Mouse (Mus musculus) CH12.LX (cell line): Measurements from ENCODE around the gene Rpl41. TPM values are rescaled to one million over a fixed set of nuclear protein-coding genes. Genes with fewer than 3 reads are reported as not detected.

Experiments
- DNase-seq: peaks from one replicate; pipeline ENCODE4 v3.0.0-alpha.2; 2013; ENCODE audit errors: extremely low read depth
- H3K27ac ChIP-seq: 2 replicates; pipeline ENCODE4 v1.5.1; 2012; ENCODE audit warnings: low read depth, mild to moderate bottlenecking, control low read depth, moderate library complexity; ENCODE audit not compliant: insufficient read depth
- H3K27me3 ChIP-seq: replicated peaks from 2 replicates; pipeline ENCODE3; 2012; ENCODE audit warnings: inconsistent platforms
- H3K36me3 ChIP-seq, 2 experiments: replicated peaks in 1 of 2; 2 replicates each; pipeline versions ENCODE3 to v1.6.1; 2012; ENCODE audit warnings: inconsistent platforms in 1 of 2, low read length in 1 of 2, mild to moderate bottlenecking in 1 of 2, mixed read lengths in 1 of 2, moderate library complexity in 1 of 2; ENCODE audit not compliant: control insufficient read depth in 1 of 2, insufficient read depth in 1 of 2
- H3K4me1 ChIP-seq, 2 experiments: 2 replicates each; pipeline ENCODE4 v1.6.1; 2012; ENCODE audit warnings: inconsistent platforms in 1 of 2, moderate library complexity in 1 of 2; ENCODE audit not compliant: insufficient read depth in 2 of 2, control insufficient read depth in 1 of 2
- H3K4me2 ChIP-seq: 2 replicates; pipeline ENCODE4 v1.6.1; 2012; ENCODE audit warnings: low read depth, mild to moderate bottlenecking, control low read depth; ENCODE audit not compliant: poor library complexity, insufficient read depth, severe bottlenecking
- H3K4me3 ChIP-seq, 3 experiments: fragments of 150-350 bp in 1 of 3; sonication (generic) in 1 of 3; replicated peaks in 1 of 3; 2 replicates each; pipeline versions ENCODE3 to v1.5.1; 2011 to 2012; ENCODE audit warnings: low read depth in 2 of 3, low read length in 2 of 3, mild to moderate bottlenecking in 2 of 3, moderate library complexity in 2 of 3, control low read depth in 1 of 3, improper control_type of control experiment in 1 of 3, inconsistent platforms in 1 of 3, mixed read lengths in 1 of 3; ENCODE audit not compliant: poor library complexity in 1 of 3
- H3K79me2 ChIP-seq: replicated peaks from 2 replicates; pipeline ENCODE4 v1.6.1; 2012; ENCODE audit warnings: mild to moderate bottlenecking, moderate library complexity; ENCODE audit not compliant: control insufficient read depth, poor library complexity, insufficient read depth, severe bottlenecking; ENCODE audit errors: extremely low read depth
- H3K9ac ChIP-seq: 2 replicates; pipeline ENCODE4 v1.6.1; 2012; ENCODE audit warnings: low read depth, mild to moderate bottlenecking, control low read depth, moderate library complexity; ENCODE audit not compliant: insufficient read depth
- H3K9me3 ChIP-seq: replicated peaks from 2 replicates; pipeline ENCODE3; 2012; ENCODE audit warnings: low read length, inconsistent platforms, mixed read lengths
- BHLHE40 ChIP-seq: IDR thresholded peaks from 2 replicates; pipeline ENCODE4 v1.6.1; 2011; ENCODE audit warnings: mild to moderate bottlenecking, low read depth, low read length, improper control_type of control experiment
- CHD1 ChIP-seq: IDR thresholded peaks from 2 replicates; pipeline ENCODE4 v1.6.1; 2012; ENCODE audit warnings: low read depth, low read length, improper control_type of control experiment, inconsistent platforms
- CHD2 ChIP-seq: IDR thresholded peaks from 2 replicates; pipeline ENCODE4 v1.6.1; 2011; ENCODE audit warnings: low read length, improper control_type of control experiment
- CTCF ChIP-seq, 2 experiments: IDR thresholded peaks in 1 of 2; conservative IDR thresholded peaks in 1 of 2; 2 replicates each; pipeline ENCODE4 v1.5.1; 2011 to 2012; ENCODE audit warnings: low read depth in 2 of 2, low read length in 2 of 2, improper control_type of control experiment in 1 of 2, inconsistent platforms in 1 of 2, mild to moderate bottlenecking in 1 of 2, moderate library complexity in 1 of 2
- ELF1 ChIP-seq: IDR thresholded peaks from 2 replicates; pipeline ENCODE4 v1.6.1; 2014; ENCODE audit warnings: low read depth, mild to moderate bottlenecking, inconsistent platforms, low read length, improper control_type of control experiment
- EP300 ChIP-seq: IDR thresholded peaks from 2 replicates; pipeline ENCODE4 v1.6.1; 2011; ENCODE audit warnings: low read length, improper control_type of control experiment
- GABPA ChIP-seq: IDR thresholded peaks from 2 replicates; pipeline ENCODE4 v1.6.1; 2012; ENCODE audit warnings: low read depth, low read length, improper control_type of control experiment, inconsistent platforms; ENCODE audit not compliant: insufficient replicate concordance
- JUN ChIP-seq: IDR thresholded peaks from 2 replicates; pipeline ENCODE4 v1.6.1; 2011; ENCODE audit warnings: low read depth, mild to moderate bottlenecking, low read length, improper control_type of control experiment, moderate library complexity; ENCODE audit not compliant: insufficient read depth
- MAZ ChIP-seq: IDR thresholded peaks from 2 replicates; pipeline ENCODE4 v1.6.1; 2012; ENCODE audit warnings: low read depth, mild to moderate bottlenecking, inconsistent platforms, low read length, improper control_type of control experiment, moderate library complexity
- MEF2A ChIP-seq: IDR thresholded peaks from 2 replicates; pipeline ENCODE4 v1.6.1; 2014; ENCODE audit warnings: low read depth, mild to moderate bottlenecking, inconsistent platforms, low read length, improper control_type of control experiment, borderline replicate concordance
- MXI1 ChIP-seq: IDR thresholded peaks from 2 replicates; pipeline ENCODE4 v1.6.1; 2011; ENCODE audit warnings: mild to moderate bottlenecking, low read depth, low read length, improper control_type of control experiment
- NRF1 ChIP-seq: IDR thresholded peaks from 2 replicates; pipeline ENCODE4 v1.6.1; 2014; ENCODE audit warnings: low read depth, mild to moderate bottlenecking, inconsistent platforms, low read length, improper control_type of control experiment, moderate library complexity
- PAX5 ChIP-seq: IDR thresholded peaks from 2 replicates; pipeline ENCODE4 v1.6.1; 2012; ENCODE audit warnings: low read length, inconsistent platforms, mixed read lengths
- POLR2A ChIP-seq: IDR thresholded peaks from 2 replicates; pipeline ENCODE4 v1.6.1; 2011; ENCODE audit warnings: low read depth, mild to moderate bottlenecking, improper control_type of control experiment, low read length
- POLR2AphosphoS2 ChIP-seq: IDR thresholded peaks from 2 replicates; pipeline ENCODE4 v1.6.1; 2011; ENCODE audit warnings: low read depth, low read length, improper control_type of control experiment
- RAD21 ChIP-seq: IDR thresholded peaks from 2 replicates; pipeline ENCODE4 v1.6.1; 2011; ENCODE audit warnings: low read depth, mild to moderate bottlenecking, low read length, improper control_type of control experiment, moderate library complexity
- SIN3A ChIP-seq: IDR thresholded peaks from 2 replicates; pipeline ENCODE4 v1.6.1; 2012; ENCODE audit warnings: low read length, improper control_type of control experiment, inconsistent platforms
- SMC3 ChIP-seq: IDR thresholded peaks from 2 replicates; pipeline ENCODE4 v1.6.1; 2011; ENCODE audit warnings: low read depth, low read length, improper control_type of control experiment
- TBP ChIP-seq: conservative IDR thresholded peaks from 2 replicates; pipeline ENCODE4 v1.6.1; 2011; ENCODE audit warnings: low read depth, low read length, improper control_type of control experiment
- TCF12 ChIP-seq: IDR thresholded peaks from 2 replicates; pipeline ENCODE4 v1.6.1; 2014; ENCODE audit warnings: low read depth, mild to moderate bottlenecking, inconsistent platforms, low read length, improper control_type of control experiment
- UBTF ChIP-seq: IDR thresholded peaks from 2 replicates; pipeline ENCODE4 v1.6.1; 2012; ENCODE audit warnings: low read depth, mild to moderate bottlenecking, inconsistent platforms, low read length, improper control_type of control experiment, moderate library complexity
- USF2 ChIP-seq: conservative IDR thresholded peaks from 2 replicates; pipeline ENCODE4 v1.6.1; 2011; ENCODE audit warnings: low read depth, low read length, improper control_type of control experiment
- ZC3H11A ChIP-seq: IDR thresholded peaks from 2 replicates; pipeline ENCODE4 v1.6.1; 2012; ENCODE audit warnings: low read depth, mild to moderate bottlenecking, inconsistent platforms, low read length, improper control_type of control experiment
- ZNF384 ChIP-seq: IDR thresholded peaks from 2 replicates; pipeline ENCODE4 v1.6.1; 2012; ENCODE audit warnings: low read depth, low read length, improper control_type of control experiment, inconsistent platforms
- dilution Hi-C: fragments of 300-500 bp; cut with MboI; formaldehyde crosslinking; loops from 2 replicates; pipeline ENCODE4 v1.14.3; 2020; ENCODE audit warnings: low sequenced_read_pairs; ENCODE audit not compliant: extremely low pct_unique_long_range_greater_than_20kb, extremely low pct_ligation_motif_present
- in situ Hi-C: fragments of 300-500 bp; cut with MboI; formaldehyde crosslinking; loops from 3 replicates; pipeline ENCODE4 v1.14.3; 2019; ENCODE audit warnings: low sequenced_read_pairs, low pct_ligation_motif_present, low pct_unique_long_range_greater_than_20kb, mixed read lengths
- polyA plus RNA-seq: library from polyadenylated mRNA; unstranded; fragments of >175 nt; gene quantifications from 2 replicates; pipeline ENCODE4 v1.2.1, GENCODE M21; 2012; ENCODE audit warnings: low read depth; ENCODE audit not compliant: insufficient read length
- total RNA-seq, 2 experiments: library from RNA; depleted of rRNA; stranded (reverse); fragments of 300-350 nt in 1 of 2; fragments of >200 nt in 1 of 2; gene quantifications; 2 replicates each; pipeline ENCODE4 v1.2.3; 2012 to 2014

Gene Rpl41
- total and polyA plus RNA-seq, 3 experiments, result 2,709 to 8,549 (median 8,065) TPM

DNA sequence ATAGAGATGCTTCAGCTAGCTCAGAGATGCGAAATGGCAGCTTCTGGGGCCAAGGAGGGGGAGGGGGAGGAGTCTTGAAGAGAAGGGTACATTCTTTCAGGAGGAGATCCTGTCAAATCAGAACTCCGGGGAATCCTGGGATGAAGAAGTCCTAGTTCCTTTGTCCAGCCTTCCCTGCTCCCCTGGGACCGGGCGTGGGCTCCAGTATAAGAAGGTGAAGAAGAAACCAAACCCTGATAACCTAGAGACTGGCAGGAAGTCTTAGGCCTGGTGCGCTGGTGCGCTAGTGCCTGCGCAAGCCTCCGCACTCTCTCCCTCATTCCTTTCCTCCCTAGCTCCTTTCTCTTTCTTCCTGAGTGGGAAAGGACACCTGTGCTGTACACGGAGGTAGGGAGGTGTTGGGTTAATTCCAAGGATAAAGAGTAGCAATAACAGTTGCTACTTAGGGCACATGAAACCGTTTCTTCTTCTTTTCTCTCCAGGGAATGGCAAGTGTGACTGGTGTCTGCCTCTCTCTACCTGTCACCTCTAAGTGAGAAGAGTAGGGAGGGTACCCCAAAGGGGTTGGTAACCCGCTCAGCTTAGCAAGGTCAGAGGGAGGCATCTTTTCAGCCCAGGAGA lies 24.9 kb downstream of the Rpl41 start:
- Histone ChIP-seq H3K9ac (peak overlapping the region; percentile 71), H3K4me3 (peak overlapping the region; percentile 86 to 92 (median 86)), H3K27ac (peak overlapping the region; percentile 51; the same call in 1 of the 2 replicates), H3K9me3 (no peaks in the 10 kb centered on the region), H3K4me2 (peak overlapping the region; percentile 29), H3K79me2 (no peaks in the 10 kb centered on the region), H3K36me3 (peaks cover 31 to 38% of the 10 kb centered on the region in 2 experiments), H3K4me1 (peaks cover 0 to 21% of the 10 kb centered on the region in 2 experiments; a peak in 2 of 4 replicates), H3K27me3 (no peaks in the 10 kb centered on the region)
- dilution Hi-C loops (no loop called here), in situ Hi-C loops (no loop called here)
- no peak for DNase-seq
- TF ChIP-seq RAD21 (no peak), BHLHE40 (0 out of 2 replicates have a peak, but pooled peaks have one; percentile 7)

DNA sequence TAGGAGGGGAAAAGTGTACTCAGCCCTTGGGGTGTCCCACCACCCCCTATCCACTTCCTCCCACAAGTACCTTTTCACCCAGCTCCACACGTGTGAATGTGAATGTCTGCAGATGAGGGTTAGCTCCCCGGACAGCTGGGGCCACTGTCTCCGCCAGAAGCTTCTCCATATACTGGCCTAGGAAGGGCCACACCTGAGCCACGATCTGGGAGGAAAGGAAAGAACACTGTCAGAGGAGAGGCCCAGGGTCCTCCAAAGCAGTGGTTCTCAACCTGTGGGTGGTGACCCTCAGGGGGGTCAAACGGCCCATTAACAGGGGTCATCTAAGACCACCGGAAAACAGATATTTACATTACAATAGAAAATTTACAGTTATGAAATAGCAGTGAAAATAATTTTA lies 26.8 kb downstream of the Rpl41 start:
- Histone ChIP-seq H3K27me3 (no peaks in the 10 kb centered on the region), H3K4me1 (peaks cover 0 to 14% of the 10 kb centered on the region in 2 experiments; a peak in 2 of 4 replicates)

DNA sequence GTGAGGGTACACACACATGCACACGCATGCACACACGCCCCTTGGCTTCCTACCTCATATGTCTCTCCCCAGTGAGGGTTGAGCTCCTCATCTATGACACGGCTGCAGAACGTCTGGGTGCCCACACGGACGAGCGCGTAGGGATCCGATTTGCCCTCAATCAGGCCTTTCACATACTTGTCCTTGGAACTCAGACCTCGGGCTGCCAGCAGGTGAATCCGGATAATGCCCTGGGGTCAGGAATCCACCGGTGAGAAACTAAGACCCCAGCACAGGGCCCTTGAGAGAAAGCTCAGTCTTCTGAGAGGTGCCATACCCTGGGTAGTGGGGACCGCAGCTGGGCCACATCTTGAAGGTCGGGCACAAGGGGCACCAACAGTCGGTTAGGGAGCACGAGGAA lies 28.5 kb downstream of the Rpl41 start:
- Histone ChIP-seq H3K4me1 (peaks cover 0 to 9% of the 10 kb centered on the region in 2 experiments; a peak in 2 of 4 replicates), H3K36me3 (peaks cover 62 to 70% of the 10 kb centered on the region in 2 experiments), H3K27me3 (no peaks in the 10 kb centered on the region), H3K4me3 (no peak overlapping the region), H3K9ac (no peak overlapping the region), H3K9me3 (no peaks in the 10 kb centered on the region), H3K79me2 (no peaks in the 10 kb centered on the region), H3K4me2 (no peak overlapping the region), H3K27ac (no peak overlapping the region)
- no peak for DNase-seq
- dilution Hi-C loops, result no loop called here
- in situ Hi-C loops, result no loop called here
- TF ChIP-seq UBTF (no peak), SIN3A (no peak), BHLHE40 (no peak), POLR2A (no peak), SMC3 (no peak), ZNF384 (no peak), TCF12 (no peak), EP300 (no peak), CTCF (conservative IDR thresholded peaks at IDR 0.05 in 1 of 2, IDR thresholded peaks at IDR 0.05 in 1 of 2; ENCODE audit: low read depth in 2 of 2, low read length in 2 of 2) (no peak), MEF2A (no peak), GABPA (no peak), JUN (no peak), USF2 (no peak), CHD1 (no peak), POLR2AphosphoS2 (no peak), TBP (no peak)

More for the DNA sequence above, 26.8 kb downstream of the Rpl41 start:
- Histone ChIP-seq H3K79me2 (no peaks in the 10 kb centered on the region), H3K4me3 (no peak overlapping the region), H3K9me3 (no peaks in the 10 kb centered on the region), H3K9ac (no peak overlapping the region), H3K36me3 (peaks cover 45 to 52% of the 10 kb centered on the region in 2 experiments), H3K4me2 (no peak overlapping the region), H3K27ac (no peak overlapping the region)
- DNase-seq, result no peak
- dilution Hi-C loops, result no loop called here
- no peak for TF ChIP-seq CHD2
- TF ChIP-seq MXI1, result no peak
- no peak for TF ChIP-seq NRF1
- TF ChIP-seq MAZ, result no peak
- TF ChIP-seq ELF1, result no peak
- TF ChIP-seq GABPA, result no peak
- no peak for TF ChIP-seq ZC3H11A
- no peak for TF ChIP-seq PAX5
- no peak for TF ChIP-seq MEF2A
- TF ChIP-seq SMC3, result no peak
- no peak for TF ChIP-seq EP300
- TF ChIP-seq POLR2A, result no peak
- TF ChIP-seq CHD1, result no peak
- no peak for TF ChIP-seq CTCF (conservative IDR thresholded peaks at IDR 0.05 in 1 of 2, IDR thresholded peaks at IDR 0.05 in 1 of 2; ENCODE audit: low read depth in 2 of 2, low read length in 2 of 2)
- in situ Hi-C loops, result no loop called here
